Mouse (Mus musculus): ENCODE data around the gene Cplx1.

- TF ChIP-seq EP300 (IDR thresholded peaks at IDR 0.05; ENCODE audit: insufficient read depth, low read depth, low read length) (no peak), CTCF (IDR thresholded peaks at IDR 0.05; ENCODE audit: low read depth, low read length) (no peak), POLR2A (IDR thresholded peaks at IDR 0.05; ENCODE audit: insufficient read depth, low read length) (no peak)
Observed at GRCm38 (mm10) chr5:108469617-108470016, 80.2 kb downstream of the Cplx1 start.
